Mouse (Mus musculus) layer of hippocampus, adult 9-11 months (tissue): Measurements from ENCODE around the gene Olfr1120.
"Not testable (repeated sequence)": the region's sequence is repeated elsewhere in the genome, so short reads cannot be mapped to it uniquely, and the experiment has no call there.

Experiments
- DNase-seq: peaks from one replicate; pipeline ENCODE4 v3.0.0; 2022

Olfr1120 gene

GRCm38 (mm10) chr2:87354515-87354914, at the start of gene Olfr1120:
TSS of gene Olfr1120 (plus strand) at chr2:87354815.
- DNase-seq, result no peak

- DNase-seq, result no peak
These were observed 47.3 kb upstream of the Olfr1120 start, which contains the start of gene Olfr1118 for GRCm38 (mm10) chr2:87307281-87307680. TSS of gene Olfr1118 (plus strand) at chr2:87307581.

- DNase-seq, result not testable (repeated sequence)
These were observed 5.5 kb downstream of the Olfr1120 start for GRCm38 (mm10) chr2:87360121-87360520.

- DNase-seq, result no peak
These were observed 15.0 kb downstream of the Olfr1120 start, which contains the start of gene Olfr1121 for GRCm38 (mm10) chr2:87369595-87369994. TSS of gene Olfr1121 (plus strand) at chr2:87369895.

GRCm38 (mm10) chr2:87371726-87372125, 17.1 kb downstream of the Olfr1120 start:
- no peak for DNase-seq

GRCm38 (mm10) chr2:87383935-87384334, 29.3 kb downstream of the Olfr1120 start:
- no peak for DNase-seq

- DNase-seq, result no peak
These were observed 30.9 kb downstream of the Olfr1120 start, which contains the start of gene Olfr1122 for GRCm38 (mm10) chr2:87385549-87385948. TSS of gene Olfr1122 (plus strand) at chr2:87385849.

- peak; percentile 24 for DNase-seq
These were observed 39.0 kb downstream of the Olfr1120 start for GRCm38 (mm10) chr2:87393605-87394004.

- not testable (repeated sequence) for DNase-seq
These were observed 40.1 kb downstream of the Olfr1120 start for GRCm38 (mm10) chr2:87394686-87395085.
